Mouse (Mus musculus) adrenal gland, postnatal 10 days (tissue): ENCODE results near the gene Krt28. TPM values are rescaled to one million over a fixed set of nuclear protein-coding genes. Genes with fewer than 3 reads are reported as not detected.

Experiments
- DNase-seq: peaks from one replicate; pipeline ENCODE4 v3.0.0; 2021; ENCODE audit warnings: mixed read lengths
- long read RNA-seq, 2 experiments: library from polyadenylated mRNA; stranded (forward); transcript quantifications; one replicate each; pipeline ENCODE4 v2.0.0; 2021
- total RNA-seq, 2 experiments: library from RNA; stranded (reverse); gene quantifications; 2 replicates each; pipeline ENCODE4 v1.2.3; 2021

The Krt28 gene
- under 1 TPM in 1 of 2 experiments, not detected in 1; 0.21 TPM for total RNA-seq
- long read RNA-seq, experiment 1, result 0 reads
- long read RNA-seq, experiment 2, result 0 reads

- no peak for DNase-seq
Measured at GRCm38 (mm10) chr11:99374803-99375202, at the start of gene Krt28. Gene Krt28, minus strand, starts transcription at chr11:99374903.

- no peak for DNase-seq
Measured at GRCm38 (mm10) chr11:99422159-99422558, 47.5 kb upstream of the Krt28 start, which contains the start of gene Krt12. Gene Krt12, minus strand, starts transcription at chr11:99422259.

DNA sequence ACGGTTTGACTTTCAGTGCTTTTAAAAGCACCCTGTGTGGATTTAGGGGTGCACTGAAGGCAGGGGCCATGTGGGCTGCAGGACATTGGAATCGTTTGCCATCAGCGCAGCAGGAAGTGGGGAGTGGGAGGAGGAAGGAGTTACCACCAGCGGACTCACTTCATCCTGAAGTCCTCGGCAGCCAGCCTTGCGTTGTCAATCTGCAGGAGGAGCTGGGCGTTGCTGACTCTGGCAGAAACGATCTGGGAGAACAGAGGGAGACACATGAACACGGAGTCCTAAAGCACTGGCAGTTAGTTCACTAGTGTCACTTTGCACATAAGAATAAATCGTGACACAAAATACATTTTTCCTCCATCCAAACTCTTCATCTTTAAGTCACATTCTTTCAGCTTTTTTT is 45.9 kb upstream of the Krt28 start:
- no peak for DNase-seq

GRCm38 (mm10) chr11:99417819-99418218 is 43.1 kb upstream of the Krt28 start:
- no peak for DNase-seq

GRCm38 (mm10) chr11:99416902-99417301 is 42.2 kb upstream of the Krt28 start:
- DNase-seq, result no peak

DNA sequence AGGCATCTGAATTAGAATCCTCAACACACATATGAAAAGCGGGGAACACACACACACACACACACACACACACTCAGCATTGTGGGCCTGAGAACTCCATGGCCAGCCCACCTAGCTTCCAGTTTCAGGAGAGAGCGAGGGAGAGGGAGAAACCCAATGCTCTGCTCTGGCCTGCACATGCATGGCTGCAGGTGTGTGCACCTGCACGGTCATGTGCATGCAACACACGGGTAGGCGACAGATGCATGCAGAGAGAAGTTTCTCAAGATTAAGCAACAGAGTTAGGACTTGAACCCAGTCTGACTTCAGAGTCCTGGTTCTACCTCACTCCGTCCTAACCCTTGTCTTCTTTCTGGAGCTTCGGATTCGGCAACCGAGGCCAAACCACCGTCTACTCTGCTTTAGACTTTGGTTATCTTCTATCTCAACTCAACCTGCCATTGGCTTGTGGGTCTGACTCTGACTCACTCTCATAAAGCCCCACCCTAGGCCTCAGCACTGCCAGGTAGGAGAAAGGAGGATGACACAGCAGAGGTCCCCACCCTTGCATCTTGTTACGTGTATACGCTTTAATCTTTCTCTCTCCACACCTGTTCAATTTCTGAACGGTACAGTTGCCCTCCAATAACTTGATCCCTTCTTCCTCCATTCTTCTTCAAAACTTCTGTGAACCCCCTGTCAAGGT is 39.9 kb upstream of the Krt28 start:
- DNase-seq, result no peak

DNA sequence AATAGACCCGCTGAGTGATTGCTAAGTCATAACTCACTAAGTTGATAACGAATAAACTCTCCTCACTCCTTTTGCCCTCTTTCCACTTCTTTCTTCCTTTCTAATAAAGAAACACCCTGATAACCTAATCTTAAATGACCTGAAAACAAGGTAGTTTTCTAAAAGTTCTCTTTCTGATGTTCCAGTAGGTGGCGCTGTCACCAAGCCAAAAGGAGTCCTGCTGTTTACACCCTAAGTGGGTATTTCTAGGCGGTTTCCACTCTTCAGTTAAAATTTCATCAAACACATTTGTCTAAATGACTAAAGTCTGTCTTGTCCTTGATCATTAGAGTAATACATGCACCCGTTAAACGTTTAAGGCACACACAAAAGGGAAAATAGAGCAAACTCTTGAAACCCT is 38.5 kb upstream of the Krt28 start:
- peak; percentile 57 for DNase-seq

DNA sequence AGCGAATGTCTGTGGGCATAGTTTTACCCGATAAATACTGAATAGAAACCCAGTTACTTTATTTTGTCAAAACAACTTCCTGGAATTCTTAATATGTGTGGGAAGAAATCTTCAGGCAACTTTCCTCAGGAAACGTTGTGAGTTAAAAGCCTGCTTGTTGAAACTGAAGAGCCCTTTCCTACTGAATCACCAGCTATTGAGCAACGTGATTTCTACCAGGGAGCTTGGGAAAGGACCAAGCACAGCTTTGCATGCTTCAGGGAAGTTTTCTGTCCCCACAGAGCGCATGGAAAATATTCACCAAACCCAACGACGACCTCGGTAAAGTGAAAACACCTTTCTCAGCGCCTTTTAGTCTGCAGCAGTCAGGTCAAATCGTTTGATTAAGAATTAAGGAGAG is 31.5 kb upstream of the Krt28 start:
- DNase-seq, result no peak

DNA sequence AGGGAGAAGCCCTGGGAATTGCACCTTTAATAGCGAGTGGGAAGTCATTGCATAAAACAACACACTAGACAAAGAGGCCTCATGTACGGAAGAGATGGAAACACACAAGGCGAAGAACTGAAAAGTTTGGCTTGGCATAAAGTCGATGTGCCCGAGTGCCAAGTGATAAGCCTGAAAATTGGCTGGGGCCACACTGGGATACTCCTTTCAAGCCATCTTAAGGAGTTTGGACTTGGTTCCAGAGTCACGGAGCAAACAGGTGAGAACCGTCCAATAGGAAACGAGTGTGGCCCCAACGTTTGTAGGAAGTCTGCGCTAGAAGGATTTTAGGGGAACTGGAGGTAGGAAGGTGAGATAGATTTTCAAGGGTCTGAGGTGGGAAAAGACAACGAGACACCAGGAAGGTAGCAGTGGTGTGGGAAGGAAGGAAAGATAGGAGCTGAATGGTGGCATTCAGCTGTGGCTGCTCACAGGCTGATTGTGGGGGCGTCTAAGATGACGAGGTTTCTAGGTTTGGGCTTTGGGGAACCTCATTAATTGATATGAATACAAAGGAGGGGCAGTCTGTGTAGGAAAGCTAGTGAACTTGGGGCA is 25.4 kb upstream of the Krt28 start:
- DNase-seq, result no peak

DNA sequence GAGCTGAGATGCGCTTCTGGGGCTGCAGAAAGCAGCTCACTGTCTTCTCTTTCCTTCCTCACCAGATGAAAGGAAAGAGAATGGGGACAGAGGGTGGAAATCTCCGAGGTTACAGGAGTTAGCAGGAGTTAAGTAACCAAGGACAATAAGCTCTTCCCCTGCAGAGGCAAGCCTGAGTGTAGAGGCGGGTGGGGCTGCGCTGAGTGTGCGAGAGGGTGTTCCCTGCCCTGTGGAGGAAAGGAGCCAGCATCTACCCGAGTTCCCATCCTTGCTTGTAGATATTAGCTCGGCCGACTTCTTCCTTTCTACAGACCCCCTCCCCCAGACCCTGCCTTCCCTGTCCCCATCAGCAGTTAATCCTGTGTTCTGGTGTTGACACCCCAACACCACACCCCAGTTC is 24.1 kb upstream of the Krt28 start:
- DNase-seq, result no peak

- no peak for DNase-seq
Measured at GRCm38 (mm10) chr11:99398084-99398483, 23.4 kb upstream of the Krt28 start.

GRCm38 (mm10) chr11:99396661-99397060 is 22.0 kb upstream of the Krt28 start:
- no peak for DNase-seq

DNA sequence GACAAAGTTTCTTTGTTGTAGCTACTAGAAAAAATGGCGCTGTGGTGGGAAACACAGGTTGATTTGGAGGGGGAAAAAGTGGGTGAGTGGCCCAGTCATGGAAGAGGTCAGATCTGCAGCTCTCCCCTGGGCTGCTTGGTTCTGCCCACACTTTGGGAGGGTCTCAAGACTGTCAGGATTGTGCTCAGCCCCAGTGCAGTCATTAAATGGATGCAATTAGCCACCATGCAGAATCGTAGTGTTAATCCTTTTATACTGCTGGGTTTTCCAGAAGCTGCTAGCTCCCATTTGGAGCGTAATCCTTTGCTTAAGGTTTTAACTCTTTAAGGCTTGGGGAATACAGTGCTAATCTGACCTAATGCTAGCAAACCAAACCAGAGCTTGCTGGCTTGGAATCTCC is 21.3 kb upstream of the Krt28 start:
- DNase-seq, result no peak

- no peak for DNase-seq
Measured at GRCm38 (mm10) chr11:99392492-99392891, 17.8 kb upstream of the Krt28 start.

GRCm38 (mm10) chr11:99391375-99391774 is 16.7 kb upstream of the Krt28 start:
- no peak for DNase-seq

DNA sequence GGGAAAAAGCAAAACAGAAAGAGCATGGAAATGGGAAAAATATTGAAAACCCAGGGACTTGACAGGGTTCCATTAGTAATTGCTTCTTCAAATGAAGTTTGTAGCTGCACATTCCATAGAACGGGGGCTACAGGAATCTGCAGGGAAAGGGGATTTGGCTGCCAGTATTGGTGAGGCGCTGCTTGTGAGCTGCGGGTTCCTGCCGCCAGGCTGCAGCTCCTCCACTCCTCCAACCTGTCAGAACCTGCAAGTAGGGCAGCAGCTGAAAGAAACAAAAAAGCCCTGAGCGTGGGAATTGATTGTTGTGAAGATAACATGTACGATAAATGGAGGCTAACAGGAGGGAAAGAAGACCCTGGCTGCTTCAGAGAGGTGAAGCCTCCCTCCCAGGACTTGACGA is 16.2 kb upstream of the Krt28 start:
- no peak for DNase-seq

DNA sequence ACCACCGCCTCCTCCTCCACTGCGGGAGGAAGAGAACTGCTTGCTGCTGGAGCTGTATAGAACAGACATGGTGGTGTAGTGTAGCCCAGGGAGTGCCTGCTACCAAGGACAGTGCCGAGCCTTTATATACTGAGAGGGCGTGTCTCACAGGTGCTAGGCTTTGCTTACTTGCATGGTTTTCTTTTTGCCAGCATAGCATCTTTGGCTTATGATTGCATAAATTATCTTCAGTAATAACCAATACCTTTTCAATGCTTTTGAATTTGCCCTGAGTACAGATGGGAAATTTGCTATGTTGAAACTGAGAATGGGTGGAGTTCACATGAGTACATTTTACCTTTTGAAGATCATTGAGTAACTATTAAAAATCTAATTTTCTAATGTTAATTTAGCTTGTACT is 14.6 kb upstream of the Krt28 start, which contains the start of gene Krt10:
Gene Krt10 (minus strand): TSS at position 101 of the 400 bp plus-strand sequence.
- no peak for DNase-seq

GRCm38 (mm10) chr11:99388661-99389060 is 14.0 kb upstream of the Krt28 start:
- no peak for DNase-seq

DNA sequence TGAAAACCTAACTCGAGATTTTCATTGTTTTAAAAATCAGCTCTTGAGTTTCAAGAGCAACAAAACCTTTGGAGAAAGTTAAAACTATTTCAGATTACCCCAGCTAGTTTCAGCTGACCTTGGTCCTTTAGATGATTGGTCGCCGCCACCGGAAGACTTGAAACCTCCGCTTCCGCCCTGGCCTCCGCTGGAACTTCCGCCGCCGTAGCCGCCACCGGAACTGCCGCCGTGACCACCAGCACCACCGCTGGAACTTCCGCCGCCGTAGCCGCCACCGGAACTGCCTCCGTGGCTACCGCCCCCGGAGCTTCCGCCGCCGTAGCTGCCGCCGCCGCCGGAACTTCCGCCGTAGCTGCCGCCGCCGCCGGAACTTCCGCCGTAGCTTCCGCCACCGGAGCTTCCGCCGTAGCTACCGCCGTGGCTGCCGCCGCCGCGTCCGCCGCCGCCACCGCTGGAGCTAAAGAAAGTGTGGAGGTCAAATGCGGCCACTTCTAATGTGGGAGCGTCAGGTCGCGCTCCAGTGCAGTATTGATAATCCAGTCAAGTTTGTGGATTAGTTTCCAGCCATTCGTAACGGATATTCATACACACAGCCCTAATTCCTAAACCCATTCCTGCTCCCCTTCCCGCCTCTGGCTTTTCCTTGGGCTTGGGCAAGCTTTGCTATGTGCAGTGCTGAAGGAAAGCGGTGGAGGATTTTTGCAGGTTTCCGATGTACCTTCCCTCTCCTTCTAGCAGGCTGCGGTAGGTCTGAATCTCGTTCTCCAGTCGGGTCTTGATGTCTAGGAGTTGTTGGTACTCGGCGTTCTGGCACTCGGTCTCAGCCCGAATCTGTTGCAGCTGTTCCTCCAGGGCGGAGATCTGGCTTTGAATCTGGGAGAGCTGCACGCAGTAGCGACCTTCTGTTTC is 11.4 kb upstream of the Krt28 start:
- peak; percentile 94 for DNase-seq

DNA sequence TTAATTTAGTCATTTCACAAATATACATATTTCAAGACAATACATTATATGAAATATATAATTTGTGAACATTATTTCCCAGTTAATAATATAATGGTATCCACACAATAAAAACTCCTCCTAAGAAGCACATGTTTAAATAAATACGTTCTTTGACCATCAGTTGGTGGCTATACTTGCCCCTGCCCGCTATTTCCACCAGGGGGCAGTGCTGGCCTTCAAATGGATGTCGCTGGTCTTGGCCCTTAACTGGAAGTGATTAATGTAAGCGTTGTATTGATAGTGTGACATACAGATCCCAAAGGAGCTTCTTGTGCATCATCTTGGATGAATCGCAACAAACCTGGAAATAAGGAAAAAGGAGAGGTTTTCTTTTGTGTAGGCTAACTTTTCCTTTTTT is 4.9 kb upstream of the Krt28 start:
- peak; percentile 86 for DNase-seq

- DNase-seq, result no peak
Measured at GRCm38 (mm10) chr11:99369853-99370451, 4.8 kb downstream of the Krt28 start.

- DNase-seq, result peak; percentile 23
Measured at GRCm38 (mm10) chr11:99369229-99369628, 5.5 kb downstream of the Krt28 start.
